Mouse (Mus musculus) urinary bladder, postnatal 36 days (tissue): ENCODE data around the gene Prkcb.

Experiments
- DNase-seq, 2 experiments: peaks; one replicate each; pipeline ENCODE4 v3.0.0; 2022; ENCODE audit warnings: low spot score in 2 of 2, mixed read lengths in 1 of 2

The Prkcb gene

DNA sequence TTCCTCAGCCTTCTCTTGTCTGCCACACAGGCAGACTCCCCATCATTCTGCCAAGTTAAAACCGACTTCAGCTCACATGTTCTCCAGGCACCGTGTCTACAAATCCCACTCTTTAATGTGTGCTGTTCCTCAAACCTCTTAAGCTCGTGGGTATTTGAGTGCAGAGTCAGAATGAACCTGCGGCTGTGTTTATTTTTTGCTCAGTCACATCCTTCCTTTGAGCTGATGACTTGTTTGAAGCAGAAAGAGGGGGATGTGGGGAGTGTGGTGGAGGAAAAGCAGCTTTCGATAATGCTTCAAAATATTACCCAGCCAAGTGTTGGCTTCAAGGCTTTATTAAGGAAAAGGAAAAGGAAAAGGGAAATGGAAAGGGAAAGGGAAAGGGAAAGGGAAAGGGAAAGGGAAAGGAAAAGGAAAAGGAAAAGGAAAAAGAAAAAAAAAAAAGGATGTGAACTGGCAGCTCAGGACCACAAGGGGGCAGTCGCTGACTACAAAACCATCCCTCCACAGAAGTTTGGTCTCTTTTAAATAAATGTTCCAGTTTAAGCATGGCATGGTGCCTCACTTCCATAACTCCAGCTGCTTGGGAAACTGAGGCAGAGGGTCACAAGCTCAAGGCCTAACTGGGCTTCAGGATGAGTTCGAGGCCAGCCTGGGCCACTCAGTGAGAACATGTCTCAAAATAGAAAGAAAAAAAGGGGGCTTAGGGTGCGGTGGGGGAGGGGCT lies 177.4 kb downstream of the Prkcb start:
- no peak for DNase-seq

DNA sequence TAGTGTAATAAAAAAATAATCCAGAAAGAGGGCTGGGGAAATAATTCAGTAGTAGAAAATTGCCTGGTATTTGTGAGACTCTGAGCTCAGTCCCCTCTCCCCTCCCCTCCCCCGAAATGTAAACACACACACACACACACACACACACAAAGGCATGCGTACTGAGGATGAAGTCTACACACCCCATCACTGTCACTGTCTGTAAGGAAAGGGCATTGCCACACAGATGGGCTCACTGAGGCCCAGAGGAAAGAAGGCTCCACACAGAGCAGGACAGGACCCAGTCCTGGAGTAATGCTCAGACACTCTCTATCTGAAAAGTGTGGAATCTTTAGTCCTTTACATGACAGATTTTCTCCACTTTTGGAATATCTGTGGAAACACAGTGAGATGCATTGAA lies 178.2 kb downstream of the Prkcb start:
- no peak for DNase-seq

DNA sequence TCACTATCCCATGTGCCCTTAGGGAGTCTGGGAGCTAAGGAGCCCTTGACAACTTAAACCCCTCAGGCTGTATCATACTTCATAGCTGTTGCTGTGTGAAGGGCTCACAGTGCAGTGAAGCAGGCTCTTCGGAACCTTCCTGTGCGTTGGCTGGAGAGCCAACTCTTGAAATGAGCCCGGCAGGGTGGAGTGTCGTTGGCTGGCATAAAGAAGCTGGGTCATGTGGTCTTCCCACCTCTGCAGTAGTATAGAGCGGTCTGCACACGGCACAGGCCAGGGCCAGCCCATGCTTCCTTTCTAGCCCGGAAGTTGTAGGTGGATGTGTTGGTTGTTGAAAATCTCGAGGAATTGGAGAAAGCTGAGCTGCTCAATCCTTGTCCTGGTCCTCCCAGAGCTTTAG lies 179.3 kb downstream of the Prkcb start:
- no peak for DNase-seq

DNA sequence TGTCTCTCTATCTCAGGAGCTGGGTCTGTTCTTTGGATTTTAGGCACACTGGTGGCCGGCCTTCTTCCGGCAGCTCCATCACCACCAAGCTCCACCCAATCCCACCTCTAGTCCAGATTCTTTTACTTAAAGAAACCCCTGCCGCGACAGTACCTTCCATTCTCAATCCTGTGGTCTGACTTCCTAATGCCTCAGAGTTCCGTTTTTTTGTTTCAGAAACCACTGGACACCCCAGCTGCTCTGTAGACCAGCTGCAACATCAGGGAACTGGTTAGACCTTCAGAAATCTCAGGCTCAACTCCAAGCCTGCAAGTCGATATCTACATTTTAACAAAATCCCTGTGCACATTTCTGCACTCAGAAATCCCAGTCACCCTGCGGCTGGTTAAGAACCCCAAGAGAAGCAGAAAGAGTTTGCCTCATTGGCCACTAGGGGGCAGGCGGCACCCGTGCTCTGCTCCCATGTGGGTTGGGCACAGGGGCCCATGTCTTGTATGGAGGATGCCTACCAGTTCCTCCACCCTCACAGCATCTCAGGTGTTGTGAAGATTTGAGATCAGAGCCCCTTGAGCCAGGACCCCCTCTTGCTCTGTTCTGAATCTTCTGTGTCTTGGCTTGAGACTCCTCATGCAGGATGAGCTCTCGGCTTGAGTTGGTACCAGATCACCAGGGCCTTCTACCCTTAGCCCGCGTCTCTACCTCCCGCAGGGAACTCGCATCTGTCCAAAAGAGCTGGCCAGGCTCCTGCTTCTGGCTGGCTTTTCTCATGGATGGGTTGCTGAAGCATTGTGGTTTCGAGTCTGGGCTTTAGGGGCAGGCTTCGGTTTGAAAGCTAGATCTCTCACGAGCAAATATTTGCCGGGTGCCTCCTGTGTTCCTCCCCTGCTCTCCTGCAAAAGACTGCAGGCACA lies 182.1 kb downstream of the Prkcb start:
- peak; percentile 52 to 60 for DNase-seq

DNA sequence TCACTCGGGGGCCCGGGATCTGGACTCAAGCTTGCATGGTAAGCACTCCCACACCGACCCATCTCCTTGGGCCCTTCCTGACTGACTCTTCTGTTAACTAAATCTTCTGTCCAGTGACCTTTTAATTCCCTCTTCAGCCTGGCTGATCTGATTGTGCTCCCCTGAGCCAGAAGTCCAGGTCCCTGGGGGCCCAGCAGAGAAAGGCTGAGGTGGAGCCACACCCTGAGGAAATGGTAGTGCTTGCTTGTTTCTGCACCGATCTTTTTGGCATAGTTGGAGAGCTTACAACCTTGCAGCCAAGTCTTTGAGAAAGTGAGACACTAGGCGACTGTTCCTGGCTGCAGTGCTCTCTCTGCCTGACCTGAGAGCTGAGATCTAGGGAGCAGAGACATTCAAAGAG lies 183.7 kb downstream of the Prkcb start:
- DNase-seq, result no peak

DNA sequence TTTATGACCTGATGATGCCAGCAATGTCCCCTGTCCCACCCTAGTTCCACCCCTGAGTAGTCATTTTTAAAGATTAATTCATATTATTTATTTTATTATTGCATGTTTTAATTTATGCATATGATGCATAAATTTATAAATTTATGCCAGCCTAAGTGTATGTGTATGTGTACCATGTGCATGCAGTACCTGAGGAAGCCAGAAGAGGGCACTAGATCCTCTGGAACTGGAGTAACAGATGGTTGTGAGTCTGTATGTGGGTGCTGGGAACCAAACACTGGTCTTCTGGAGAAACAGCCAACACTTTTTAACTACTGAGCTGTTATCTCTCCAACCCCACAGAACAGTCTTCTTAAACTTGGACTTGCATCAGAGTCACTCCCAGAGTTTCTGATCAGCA lies 186.5 kb downstream of the Prkcb start:
- no peak for DNase-seq

DNA sequence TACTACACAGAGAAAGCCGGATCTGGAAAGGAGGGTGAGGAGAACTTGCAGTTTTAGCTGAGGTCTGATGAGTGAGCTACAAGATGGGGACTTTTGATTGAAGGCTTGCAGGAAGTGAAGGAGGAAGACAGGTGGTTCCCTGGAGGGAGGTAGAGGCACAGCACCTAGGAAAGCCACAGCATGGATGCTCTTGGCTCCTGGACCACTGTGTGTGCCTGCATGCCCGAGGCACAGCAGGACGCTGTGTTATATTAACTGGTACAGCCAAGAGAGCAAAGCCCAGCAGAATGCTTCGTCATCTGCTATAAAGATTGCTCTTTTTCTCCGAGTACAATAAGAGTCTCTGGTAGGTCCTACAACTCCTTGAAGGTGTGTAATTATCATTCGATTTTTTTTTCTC lies 188.1 kb downstream of the Prkcb start:
- DNase-seq, result no peak

DNA sequence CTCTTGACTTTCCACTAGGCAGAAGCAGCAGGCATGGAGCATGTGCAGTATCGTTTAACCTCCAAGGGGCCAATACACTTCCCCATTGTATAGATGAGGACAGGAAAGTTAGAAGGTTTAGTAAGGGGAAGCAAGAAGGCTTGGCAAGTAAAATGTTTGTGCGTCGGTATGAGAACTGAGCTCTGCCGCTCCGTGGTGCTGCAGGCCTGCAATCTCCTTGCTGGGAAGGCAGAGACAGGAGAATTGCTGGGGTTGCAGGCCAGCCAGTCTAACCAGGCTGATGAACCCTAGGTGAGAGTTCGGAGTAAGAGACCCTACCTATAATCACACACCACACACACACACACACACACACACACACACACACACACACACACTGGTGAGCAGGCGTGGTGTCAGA lies 188.6 kb downstream of the Prkcb start:
- DNase-seq, result no peak

DNA sequence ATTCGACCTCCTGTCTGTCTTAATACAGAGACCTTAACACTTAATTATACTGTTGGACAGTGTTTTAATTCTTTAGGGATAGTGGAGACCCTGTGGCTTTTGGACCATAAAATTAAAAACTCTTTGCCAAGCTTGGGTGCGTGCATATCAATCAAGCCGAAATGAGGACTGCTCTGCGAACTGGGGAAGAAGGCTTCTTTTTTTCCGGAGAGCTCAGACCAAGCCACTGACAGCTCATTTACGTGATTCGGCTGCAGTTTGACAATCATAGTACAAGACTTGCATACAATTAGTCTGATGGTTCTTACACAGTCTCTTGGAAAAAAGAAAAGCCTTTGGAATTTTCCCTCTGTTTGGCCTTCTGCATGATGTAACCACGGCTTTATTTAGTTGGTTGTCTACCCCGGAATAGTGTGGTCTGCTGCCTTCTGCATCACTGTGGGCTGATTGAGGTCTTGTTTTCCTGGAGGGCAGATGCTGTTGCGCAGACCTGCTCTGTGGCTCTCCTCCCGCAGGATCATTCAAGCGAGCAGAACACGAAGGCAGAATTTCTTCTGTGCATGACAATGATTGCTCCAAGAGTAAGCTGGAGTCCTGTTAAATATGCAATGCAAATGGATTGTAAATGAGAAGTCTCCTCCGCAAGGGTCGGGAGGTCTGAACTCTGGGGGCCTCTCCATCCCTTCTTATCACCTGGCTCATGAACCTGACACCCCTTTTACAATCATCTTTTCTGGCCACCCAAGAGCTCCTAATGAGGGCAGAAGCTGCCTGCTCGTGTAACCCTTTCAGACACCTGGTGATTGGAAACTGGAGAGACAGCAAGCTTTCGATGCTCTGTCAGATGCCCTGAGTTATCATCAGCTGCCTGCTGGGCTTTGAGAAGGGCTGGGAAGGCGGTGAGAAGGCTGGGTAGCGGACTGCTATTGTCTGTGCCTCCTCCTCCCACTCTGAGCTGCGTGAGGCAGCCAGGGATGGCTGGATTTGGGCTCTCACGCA lies 189.3 kb downstream of the Prkcb start:
- DNase-seq, result no peak

DNA sequence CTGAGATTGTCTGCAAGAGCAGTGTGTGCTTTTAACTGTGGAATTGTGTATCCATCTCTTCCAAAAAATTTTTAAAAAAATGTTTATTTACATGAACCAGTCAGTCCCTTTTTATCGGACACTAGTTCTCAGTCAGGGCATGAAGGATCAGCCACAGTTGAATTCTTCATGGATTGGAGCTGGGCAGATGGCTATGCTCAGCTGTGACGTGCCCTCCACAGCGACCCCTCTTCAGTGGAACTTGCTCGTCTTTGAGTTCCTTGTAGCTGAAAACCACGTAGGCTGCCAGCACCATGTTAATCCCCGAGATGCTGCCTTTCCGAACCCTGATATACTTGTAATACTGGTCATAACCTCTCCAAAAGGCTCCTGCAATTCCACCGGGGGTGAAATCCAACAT lies 195.4 kb downstream of the Prkcb start:
- no peak for DNase-seq

DNA sequence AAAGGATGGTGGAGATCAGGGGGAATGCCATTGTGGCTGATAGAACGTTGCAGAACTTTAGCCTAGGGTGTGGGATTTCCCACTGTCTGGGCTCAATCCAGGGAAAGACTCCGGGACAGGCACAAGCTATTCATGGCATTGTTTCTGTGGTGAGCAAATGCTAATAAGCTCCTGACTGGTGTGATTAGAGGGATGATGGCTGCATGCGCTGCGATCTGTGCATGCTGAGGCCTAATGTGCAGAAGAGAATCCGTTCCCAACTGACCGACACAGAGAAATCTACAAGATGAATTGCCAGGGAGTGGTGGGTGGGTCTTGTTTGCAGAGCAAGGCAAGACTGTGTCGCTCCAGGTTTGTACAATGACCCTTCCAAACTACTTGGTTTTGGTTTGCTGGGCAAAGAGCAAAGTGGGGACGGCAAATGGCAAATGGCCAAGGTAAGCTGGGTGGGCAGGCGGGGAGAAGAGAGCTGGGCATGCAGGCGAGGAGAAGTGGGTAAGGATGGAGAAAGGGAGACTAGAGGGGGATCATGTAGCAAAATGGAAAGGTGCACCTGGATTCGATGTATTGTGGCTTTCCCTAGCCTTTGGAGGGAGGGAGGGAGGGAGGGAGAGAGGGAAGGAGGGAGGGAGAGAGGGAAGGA lies 199.5 kb downstream of the Prkcb start:
- no peak for DNase-seq

DNA sequence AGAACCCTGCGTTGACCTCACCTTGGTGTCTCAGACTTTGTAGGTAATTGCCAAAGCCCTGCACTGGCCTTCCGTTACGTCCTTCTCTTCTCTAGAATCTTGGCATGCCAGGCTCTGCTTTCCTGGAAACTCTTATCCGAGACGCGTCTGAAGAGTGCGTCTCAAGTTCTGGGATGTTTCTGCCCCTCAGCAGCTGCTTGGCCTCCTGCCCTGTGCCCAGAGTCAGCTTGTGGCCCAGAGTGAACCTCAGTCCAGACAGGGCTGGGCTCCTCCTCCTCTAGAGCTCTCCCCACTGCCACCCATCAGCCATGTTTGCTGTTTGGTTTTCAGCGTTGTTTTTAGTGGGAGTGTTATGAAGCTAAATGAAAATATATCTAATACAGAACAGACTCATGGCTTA lies 203.5 kb downstream of the Prkcb start:
- no peak for DNase-seq

DNA sequence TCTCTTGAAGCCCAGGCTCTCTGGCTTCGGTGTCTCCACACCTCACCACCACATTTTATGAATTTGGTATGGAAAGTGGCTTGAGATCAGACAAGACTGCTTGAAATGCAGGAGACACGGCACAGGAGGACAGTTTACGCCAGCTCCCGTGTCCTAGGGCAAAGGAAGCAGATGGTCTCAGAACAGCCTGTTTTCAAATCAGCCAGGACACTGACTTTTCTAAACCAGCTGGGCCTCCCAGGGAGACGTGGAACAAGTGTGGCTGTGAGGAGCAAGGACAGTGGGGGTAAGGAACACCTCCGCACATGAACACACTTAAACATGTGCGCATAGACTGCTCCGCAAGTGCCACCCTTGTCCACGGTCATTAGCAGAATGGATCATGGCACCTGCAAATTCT lies 204.4 kb downstream of the Prkcb start:
- DNase-seq, result no peak

DNA sequence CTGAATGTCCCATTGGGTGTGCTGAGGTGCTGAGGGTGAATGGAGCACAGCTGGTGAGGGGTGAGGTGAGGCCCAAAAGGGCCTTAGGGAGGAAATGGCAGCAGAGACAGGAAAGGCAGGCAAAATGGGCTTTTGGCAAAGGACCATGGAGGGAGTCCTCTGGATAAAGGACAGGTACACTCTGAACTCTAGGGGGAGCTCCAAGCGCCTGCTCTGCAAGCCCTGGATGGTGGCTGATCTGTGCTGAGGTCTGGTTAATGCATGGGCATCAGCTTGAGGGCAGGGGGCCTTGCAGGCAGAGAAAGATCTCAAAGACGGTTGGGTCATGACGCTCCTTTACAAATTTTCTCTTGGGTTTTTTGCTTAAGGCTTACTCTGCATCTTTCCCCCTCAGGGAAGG lies 205.5 kb downstream of the Prkcb start:
- DNase-seq, result no peak

DNA sequence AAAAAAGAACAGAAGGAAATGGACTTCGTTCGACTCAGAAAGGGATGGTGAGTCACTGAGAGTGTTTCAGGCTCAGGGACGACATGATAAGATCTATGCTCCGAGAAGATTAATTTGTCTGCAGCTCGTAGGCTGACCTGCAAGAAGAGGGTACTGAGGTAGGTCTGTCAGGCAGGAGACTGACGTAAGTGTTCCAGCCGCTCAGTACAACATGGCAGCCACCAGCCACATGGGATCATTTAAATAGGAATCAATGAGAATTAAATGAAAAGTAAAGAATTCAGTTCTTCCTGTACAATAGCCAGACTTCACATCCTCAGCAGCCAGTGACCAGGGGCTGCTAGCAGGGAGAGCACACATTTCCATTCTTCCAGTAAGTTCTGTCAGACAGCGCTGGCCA lies 209.0 kb downstream of the Prkcb start:
- no peak for DNase-seq

DNA sequence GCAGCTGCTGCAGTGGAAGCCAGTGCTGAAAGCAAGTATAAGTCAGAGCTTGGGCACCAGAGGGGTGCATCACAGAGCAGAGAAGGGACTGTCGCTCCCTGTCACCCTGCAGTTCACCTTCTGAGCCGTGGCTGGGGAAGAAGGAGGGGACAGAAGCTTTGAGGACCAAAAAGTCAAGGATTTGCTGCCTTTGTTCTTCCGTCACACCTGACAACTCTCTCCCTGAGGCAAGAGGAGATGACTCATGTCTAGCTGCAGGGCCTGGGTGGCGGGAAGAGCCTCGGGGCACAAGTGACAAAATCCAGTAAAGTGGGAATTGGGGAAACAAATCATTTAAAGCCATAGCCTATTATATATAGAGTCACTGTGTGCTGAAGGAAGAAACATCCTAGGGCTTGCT lies 209.9 kb downstream of the Prkcb start:
- no peak for DNase-seq

DNA sequence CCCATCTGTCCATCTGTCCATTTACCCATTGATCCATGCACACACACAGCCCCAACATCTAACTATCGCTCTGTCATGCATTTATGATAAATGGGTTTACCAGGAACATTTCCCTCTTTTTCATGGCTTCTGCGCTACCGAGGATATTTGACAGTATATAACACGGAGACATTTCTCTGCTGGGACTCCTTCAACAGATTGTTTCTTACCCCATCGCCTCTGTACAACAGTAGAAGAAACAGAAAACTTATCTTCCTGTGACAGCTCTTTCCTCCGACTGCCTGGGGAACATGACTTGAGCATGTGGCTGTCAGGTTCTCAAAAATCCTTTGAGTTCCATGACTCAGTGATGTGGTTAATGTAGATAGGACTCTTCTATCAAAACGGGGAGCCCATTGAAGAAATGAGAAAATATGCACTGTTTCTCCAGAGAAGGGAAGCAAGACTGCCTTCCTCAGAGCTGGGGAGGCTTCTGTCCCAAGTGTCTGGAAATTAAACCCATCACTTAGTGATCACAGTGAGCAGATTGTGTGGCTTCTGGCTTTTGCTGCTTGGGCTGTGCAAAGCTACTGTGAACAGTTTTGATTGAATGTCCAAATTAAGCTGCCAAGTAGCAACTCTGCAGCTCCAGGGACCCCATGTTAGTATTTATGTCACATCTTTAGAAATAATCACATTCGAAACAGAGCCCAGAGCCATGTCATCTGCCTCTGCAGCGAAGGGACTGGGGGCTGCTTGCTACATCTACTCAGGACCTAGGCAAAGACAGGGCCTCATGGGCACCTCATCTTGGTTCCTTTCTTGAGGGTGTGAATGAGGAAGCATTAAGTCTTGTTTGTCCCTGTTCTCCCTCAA lies 211.4 kb downstream of the Prkcb start:
- DNase-seq, result no peak

DNA sequence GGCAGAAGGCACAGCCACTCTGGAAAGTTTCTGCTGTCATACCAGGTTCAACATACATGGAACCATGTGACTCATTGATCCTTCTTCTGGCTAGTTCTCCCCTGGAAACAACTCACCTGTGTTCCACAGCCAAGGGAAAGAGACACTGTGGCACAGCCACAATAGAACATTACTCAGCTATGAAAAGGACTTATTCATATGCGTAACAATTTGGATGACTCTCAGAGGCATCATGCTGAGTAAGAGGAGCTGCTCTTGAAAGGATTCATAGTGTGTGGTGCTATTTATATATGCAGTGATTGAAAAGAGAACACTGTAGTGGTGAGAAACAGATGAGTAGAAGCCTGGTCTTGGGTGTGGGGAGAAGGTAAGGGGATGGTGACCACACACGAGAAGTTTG lies 217.9 kb downstream of the Prkcb start:
- no peak for DNase-seq

DNA sequence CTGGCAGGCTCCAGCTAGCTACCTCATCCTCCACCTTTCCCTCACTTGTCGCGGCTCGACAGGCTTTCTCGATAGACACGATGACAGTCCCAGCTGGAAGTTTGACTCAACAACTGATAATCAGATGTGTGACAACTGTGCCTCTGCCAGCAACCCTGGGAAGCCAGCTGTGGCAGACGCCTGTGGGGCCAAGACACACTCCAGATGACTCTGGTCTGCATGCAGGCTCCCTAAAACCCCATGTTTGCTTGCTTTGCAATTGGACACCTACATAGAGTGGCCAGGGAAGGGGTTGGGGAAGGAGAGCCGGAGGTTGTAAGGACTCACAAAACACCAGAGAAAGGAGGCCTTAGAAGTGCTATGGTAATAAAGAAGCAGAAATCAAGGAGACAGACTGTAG lies 221.4 kb downstream of the Prkcb start:
- DNase-seq, result no peak

DNA sequence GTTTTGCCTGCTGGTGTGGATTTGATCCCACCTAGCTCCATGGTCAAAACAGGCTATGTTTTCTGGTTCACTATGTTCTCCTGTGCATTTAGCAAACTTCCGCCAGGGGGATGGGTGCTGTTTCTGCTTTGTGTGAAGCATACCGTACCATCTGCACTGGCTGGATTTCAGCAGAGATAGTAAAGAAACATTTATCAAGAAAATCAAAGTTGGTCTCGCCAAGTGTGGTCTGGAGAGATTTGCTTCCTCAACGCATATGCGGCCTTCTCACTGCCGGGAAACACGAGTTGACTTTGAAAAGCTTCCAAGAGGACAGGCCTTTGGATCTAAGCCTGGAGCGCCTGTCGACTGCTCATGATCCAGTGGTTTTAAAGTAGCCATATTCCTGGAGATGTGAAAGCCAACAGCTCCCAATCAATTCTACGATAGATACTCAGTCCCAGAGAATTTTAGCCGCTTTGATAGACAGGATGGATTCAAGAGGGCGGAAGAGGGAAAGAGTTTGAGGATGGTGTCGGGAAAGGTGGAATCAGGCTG lies 223.9 kb downstream of the Prkcb start:
- no peak for DNase-seq
